Mouse (Mus musculus): ENCODE data around the gene P4htm.
A peak's percentile ranks its signal among the peaks of the same experiment; 100 is the strongest.

- TF ChIP-seq CTCF (IDR thresholded peaks at IDR 0.05) (peak; percentile 29), EP300 (IDR thresholded peaks at IDR 0.05) (no peak)
Measured at GRCm38 (mm10) chr9:108589229-108589628, 8.2 kb downstream of the P4htm start.
